Mouse (Mus musculus) B cell, adult (primary cell): Measurements from ENCODE around the gene Gm17469. TPM values are rescaled to one million over a fixed set of nuclear protein-coding genes. Genes with fewer than 3 reads are reported as not detected.

Experiments used
- total RNA-seq: library from RNA; stranded (reverse); gene quantifications from 4 replicates; pipeline ENCODE4 v1.2.4, GENCODE M21; 2023; ENCODE audit not compliant: inconsistent age

Gene Gm17469
- not detected in 4 replicates for total RNA-seq

DNA sequence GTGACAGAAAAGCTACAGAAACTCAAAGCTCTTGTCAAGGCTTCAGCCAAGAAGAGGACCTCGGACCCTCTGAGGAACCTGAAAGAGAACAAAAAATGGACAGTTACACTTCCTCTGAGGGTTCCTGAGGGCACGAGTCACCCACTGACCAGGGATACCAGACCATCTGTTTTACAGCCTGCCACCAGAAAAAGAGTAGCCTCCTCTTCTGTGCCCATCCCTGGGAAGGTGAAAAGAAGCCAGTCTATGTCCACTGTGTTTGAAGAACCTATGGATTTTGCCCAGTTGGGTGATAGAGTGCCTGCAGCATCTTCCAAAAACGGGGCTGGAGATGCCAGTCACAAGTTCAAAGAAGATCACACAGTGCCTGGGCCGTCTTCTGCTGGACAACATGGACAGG is at the start of gene Gm17469:
Gm17469 (plus strand) TSS at position 301 of the 400 bp plus-strand sequence.

Other genes starting within 250 kb of the Gm17469 start
- gene Gm17584, start 129.3 kb upstream of the Gm17469 start, total RNA-seq: not detected in 4 replicates